Mouse (Mus musculus): Measurements from ENCODE around the gene Pak3. TPM values are rescaled to one million over a fixed set of nuclear protein-coding genes. Genes with fewer than 3 reads are reported as not detected.

Pak3 gene
- 100 to 1,000 TPM; 128 to 133 TPM for total RNA-seq (2021)

DNA sequence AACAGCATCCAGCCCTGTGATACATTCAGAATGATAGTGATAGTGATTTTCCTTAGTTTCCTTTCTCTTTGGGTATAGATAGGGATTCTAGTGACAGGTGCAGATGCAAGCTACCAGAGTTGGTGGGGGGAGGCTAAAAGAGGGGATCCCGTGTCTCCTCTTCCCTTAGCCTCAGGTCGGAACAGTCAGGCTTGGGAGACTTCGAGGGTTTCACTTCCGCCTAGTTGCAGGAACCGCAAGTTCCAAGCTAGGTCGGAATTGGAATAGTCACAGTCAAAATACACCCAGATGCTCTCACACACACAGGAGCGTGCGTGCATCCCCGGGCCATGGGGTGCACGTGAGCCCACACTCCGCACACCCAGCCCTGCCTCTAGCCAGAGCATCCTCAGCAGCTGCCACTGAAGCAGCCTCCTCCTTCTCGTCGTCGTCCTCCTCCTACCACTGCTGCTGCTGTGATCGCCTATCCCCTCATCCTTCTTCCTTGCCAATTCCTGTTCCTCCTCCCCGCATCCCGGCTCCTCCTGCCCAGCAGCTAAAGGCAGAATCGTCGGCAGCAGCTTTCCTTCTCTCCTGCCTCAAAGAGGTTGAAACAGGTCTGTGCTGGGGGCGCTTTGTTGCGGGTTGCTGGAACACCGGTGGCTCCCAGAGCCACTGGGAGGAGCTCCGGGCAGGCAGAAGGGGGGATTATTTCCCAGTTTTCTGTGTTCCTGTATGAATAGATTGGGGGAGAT, at the start of gene Pak3:
TSS of gene Pak3 (plus strand) at position 424 of the 734 bp plus-strand sequence.
- intact Hi-C loops (cut with DNase I), result loop anchor here (2.0 kb wide), 1 partner anchor 146 kb away; no protein-coding TSS in a partner anchor
- peak; percentile 58 to 59 for DNase-seq (ENCODE audit: low spot score in 2 of 2)

DNA sequence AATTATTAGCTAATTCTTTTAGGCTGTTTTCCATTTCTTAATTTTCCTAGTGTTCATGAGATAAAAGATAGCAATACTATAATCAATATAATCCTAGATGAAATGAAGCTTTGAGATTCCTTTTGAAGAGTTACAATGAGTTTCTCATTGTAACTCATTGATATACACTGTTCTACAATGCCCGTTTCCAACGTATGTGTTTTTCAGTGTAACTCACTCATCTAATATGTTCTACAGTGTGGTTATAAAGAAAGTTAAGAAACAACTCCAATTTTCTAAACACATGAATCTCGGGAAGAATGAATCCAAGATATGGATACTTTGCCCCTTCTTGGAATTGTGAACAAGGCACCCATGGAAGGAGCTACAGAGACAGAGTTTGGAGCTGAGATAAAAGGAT, 35.5 kb upstream of the Pak3 start:
- intact Hi-C loops (cut with DNase I), result no loop called here

DNA sequence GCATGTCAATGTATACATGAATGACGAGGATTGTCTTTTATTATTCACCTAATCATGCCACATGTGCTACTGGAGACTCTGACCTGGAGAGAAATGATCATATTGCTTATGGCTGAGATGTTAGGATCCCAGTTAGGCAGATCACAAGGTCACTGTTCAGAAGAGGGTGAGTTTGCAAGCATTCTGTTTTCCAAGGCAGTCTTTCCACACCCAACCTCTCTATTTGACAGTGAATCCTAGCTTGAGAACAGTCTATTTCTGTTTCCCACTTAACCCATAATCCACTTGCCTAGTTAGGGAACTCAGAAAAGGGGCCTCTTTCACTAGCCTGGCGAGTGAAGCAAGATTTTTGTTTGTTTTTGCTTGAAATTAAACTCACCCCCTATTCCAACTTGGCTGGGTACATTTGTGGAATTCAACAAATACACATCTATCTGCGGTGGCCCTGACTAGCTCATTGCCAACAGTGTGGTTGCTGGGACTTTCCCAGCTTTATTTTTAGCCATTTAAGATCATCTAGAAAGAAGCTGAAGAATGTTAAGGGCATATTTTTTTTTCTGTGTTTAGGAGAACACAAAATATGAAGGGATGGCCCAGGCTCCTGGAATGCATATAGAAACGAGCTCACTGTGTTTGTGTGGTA, 17.2 kb upstream of the Pak3 start:
- intact Hi-C loops (cut with DNase I), result no loop called here
- no peak for DNase-seq (ENCODE audit: low spot score in 2 of 2)

More for the DNA sequence above, 35.5 kb upstream of the Pak3 start:
- peak; percentile 75 to 98 for DNase-seq (ENCODE audit: low spot score in 2 of 2)

GRCm38 (mm10) chrX:143501776-143502365, 16.5 kb upstream of the Pak3 start:
- no peak for DNase-seq (ENCODE audit: low spot score in 2 of 2)
- intact Hi-C loops (cut with DNase I), result no loop called here

DNA sequence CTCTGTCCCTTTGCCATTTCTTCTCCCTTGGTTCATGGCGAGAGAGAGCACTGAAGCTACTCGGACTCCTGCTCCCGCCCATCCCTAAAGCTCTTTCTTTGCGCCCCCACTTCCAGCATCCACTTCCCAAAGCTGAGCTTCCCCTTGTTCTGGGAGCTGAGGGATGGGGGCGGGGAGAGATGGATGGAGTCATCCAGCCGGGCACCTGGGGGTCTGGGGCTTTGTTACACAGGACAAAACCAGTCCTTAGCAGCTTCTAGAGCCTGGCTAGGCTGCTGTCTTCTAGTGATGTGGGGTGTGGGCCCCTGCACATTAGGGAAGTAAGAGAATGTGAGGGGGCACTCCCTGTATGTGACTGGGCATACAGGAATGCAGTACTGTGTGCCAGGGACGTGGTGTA, 526 bp downstream of the Pak3 start:
- peak; percentile 23 to 30 for DNase-seq (ENCODE audit: low spot score in 2 of 2)
- intact Hi-C loops (cut with DNase I), result loop anchor here (2.0 kb wide), 1 partner anchor 146 kb away; no protein-coding TSS in a partner anchor

GRCm38 (mm10) chrX:143519454-143519853, 1.1 kb downstream of the Pak3 start:
- peak in 1 of 2 experiments; percentile 7 for DNase-seq (ENCODE audit: low spot score in 2 of 2)
- intact Hi-C loops (cut with DNase I), result loop anchor here (2.0 kb wide), 1 partner anchor 145 kb away; no protein-coding TSS in a partner anchor

- intact Hi-C loops (cut with DNase I), result no loop called here
Measured at GRCm38 (mm10) chrX:143520195-143520594, 1.8 kb downstream of the Pak3 start.

DNA sequence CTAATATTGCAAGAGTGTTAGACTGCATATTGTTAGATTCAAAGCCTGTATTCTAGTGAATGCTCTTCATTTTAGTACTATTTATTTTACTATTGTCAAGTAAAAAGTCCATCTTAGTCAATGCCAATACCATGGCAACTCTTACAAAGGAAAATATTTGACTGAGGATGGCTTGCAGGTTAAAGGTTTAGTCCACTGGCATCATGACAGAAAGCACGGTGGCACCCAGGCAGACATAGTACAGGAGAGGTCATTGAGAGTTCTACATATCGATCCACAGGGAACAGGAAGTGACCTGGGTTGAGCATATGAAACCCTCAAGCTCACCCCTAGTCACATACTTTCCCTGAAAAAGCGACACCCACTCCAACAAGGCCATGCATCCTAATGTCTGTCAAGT, 13.9 kb downstream of the Pak3 start:
- intact Hi-C loops (cut with DNase I), result no loop called here
- DNase-seq (ENCODE audit: low spot score in 2 of 2), result no peak

More at GRCm38 (mm10) chrX:143520195-143520594, 1.8 kb downstream of the Pak3 start:
- no peak for DNase-seq (ENCODE audit: low spot score in 2 of 2)

- DNase-seq (ENCODE audit: low spot score in 2 of 2), result no peak
- intact Hi-C loops (cut with DNase I), result no loop called here
Measured at GRCm38 (mm10) chrX:143533574-143533973, 15.2 kb downstream of the Pak3 start.

DNA sequence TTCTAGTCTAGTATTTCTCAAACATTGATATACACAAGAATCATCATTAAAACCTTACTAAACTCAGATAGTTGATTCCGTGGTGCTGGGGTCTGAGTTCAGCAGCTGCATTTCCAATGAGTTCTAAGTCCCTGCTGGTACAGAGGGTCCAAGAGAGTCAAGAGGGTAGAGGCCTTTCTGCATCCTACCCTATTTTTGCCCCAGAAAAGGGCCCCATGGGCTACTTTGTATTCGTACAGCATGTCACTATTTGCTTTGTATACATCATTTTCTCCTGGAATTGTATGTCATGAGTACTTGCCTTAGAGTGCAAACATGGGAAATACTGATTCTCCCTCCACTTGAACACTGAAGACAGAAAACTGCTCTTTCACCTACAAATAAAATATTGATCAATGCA, 24.4 kb downstream of the Pak3 start:
- no peak for DNase-seq (ENCODE audit: low spot score in 2 of 2)
- intact Hi-C loops (cut with DNase I), result no loop called here

DNA sequence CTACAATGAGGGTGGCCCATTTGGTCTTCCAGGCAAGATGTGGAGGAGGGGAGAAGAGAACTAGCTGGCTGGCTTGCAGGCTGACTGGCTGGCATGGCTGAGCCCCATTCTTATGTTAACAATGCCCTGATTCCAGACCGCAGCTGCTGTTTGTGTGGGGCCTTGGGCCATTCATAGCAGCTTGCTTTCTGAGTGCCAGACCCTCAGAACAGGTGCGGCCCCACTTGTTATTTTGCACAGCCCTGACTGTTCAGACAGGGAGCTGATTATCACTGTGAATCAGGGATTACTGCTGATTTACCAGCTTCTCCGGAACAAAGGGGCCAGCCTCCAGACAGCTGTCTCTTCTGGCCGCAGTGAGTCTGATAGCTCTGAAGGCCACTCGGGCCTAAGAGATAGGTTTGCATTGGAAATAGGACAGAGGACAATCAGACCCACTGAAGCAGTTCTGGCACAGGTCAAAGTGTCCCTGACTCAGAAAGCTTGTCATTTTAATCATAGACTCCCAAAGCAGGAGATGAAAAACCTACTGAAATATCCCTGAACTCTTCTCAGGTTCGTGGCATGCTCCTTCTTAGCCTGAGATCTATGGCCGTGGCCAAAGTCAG, 24.9 kb downstream of the Pak3 start:
- DNase-seq (ENCODE audit: low spot score in 2 of 2), result no peak
- intact Hi-C loops (cut with DNase I), result no loop called here

DNA sequence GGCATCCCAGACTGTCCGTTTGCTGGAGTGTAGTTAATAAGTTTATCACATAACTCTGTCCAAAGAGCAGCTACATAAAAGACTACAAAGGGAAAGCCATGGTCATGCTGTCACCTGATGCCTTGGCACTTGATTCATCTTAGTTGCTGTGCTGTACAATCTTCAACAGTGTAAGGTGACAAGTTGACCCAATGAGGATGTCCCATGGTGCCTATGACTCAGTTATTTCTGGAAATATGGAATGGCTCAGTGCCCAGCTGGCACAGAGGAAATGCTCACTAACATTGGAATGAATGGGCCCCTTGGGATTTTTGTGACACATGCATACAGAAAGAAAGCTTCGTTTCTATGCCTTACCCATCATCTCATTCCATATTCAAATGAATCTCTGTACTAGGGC, 55.3 kb downstream of the Pak3 start:
- intact Hi-C loops (cut with DNase I), result no loop called here

DNA sequence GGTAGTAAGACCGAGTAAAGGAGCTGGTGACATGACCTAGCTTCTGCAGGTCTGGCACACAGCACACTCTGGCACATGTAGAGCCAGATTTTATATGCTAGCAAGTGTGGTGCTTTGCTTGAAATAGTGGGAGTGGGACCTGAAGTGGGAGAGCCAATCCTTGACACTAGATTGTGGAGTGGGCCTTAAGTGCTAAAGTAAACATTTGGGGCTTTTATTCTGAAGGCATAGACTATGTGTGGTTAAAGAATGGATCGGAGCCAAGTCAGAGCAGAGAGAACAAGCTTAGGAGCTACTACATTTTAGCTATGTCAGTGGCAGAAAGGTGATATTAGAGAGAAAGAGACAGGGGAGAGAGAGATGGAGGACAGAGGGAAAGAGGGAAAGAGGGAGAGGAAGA, 61.5 kb downstream of the Pak3 start:
- intact Hi-C loops (cut with DNase I), result no loop called here
- no peak for DNase-seq (ENCODE audit: low spot score in 2 of 2)

More for the DNA sequence above, 55.3 kb downstream of the Pak3 start:
- no peak for DNase-seq (ENCODE audit: low spot score in 2 of 2)

DNA sequence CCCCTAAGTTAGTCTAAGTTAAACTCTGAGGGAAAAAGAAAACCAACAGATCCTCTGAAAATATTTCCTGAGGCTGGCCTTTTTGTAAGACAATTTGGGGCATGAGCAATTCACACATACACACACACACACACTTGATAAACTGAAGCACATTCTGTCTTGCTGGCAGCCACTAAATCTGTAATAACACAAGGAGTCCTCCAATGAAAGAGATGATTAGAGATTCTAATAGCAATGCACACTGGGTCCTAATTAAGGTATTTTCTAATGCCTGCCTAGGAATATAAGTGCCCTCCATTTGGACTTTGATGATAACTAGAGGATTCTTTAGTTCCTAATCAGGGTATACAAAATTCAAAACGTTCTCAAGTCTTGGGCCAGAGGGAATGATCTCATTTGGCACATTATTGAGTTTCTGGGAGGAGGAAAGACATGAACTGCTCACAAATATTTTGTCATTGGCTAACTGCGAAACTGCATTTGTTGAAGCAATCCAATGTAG, 62.1 kb downstream of the Pak3 start:
- intact Hi-C loops (cut with DNase I), result no loop called here
- no peak for DNase-seq (ENCODE audit: low spot score in 2 of 2)

- DNase-seq (ENCODE audit: low spot score in 2 of 2), result no peak
- intact Hi-C loops (cut with DNase I), result no loop called here
Measured at GRCm38 (mm10) chrX:143606877-143607449, 88.6 kb downstream of the Pak3 start.

GRCm38 (mm10) chrX:143618734-143619133, 100.3 kb downstream of the Pak3 start:
- intact Hi-C loops (cut with DNase I), result no loop called here
- peak; percentile 3 to 8 for DNase-seq (ENCODE audit: low spot score in 2 of 2)

GRCm38 (mm10) chrX:143627767-143628166, 109.4 kb downstream of the Pak3 start:
- intact Hi-C loops (cut with DNase I), result no loop called here
- no peak for DNase-seq (ENCODE audit: low spot score in 2 of 2)

DNA sequence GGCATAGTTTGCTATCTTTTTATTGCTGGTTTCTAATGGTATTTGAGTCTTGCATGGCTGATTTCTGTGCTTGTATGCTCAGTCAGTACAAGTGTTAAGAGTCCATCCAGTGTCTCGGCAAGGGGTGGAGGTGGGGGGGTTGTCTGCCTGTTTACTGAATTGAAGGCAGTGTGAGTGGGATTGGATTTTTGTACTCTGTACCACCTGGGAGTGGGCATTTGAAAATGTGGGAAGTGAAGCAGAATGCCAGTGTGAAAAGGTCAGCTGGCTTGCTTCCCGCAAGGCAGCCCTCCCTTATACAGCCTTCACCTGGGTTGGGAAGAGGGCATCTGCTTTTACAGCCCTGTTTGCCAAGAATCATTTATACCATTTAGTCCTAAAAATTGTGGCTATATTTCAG, 125.5 kb downstream of the Pak3 start:
- intact Hi-C loops (cut with DNase I), result no loop called here
- no peak for DNase-seq (ENCODE audit: low spot score in 2 of 2)

- DNase-seq (ENCODE audit: low spot score in 2 of 2), result no peak
- intact Hi-C loops (cut with DNase I), result no loop called here
Measured at GRCm38 (mm10) chrX:143644807-143645206, 126.4 kb downstream of the Pak3 start.

All from left cerebral cortex, postnatal 36 days (tissue).